Mouse (Mus musculus) thymus, postnatal 0 days (tissue): Measurements from ENCODE around the gene AY074887. TPM values are rescaled to one million over a fixed set of nuclear protein-coding genes. Genes with fewer than 3 reads are reported as not detected.
"Not testable (repeated sequence)": the region's sequence is repeated elsewhere in the genome, so short reads cannot be mapped to it uniquely, and the experiment has no call there.

ENCODE experiments used
- DNase-seq: peaks from one replicate; pipeline ENCODE4 v3.0.0-alpha.2; 2015; ENCODE audit warnings: low spot score
- polyA plus RNA-seq: library from polyadenylated mRNA; unstranded; fragments of >200 nt; fragmentation: Nextera tagmentation; extraction: Ambion mirVana; gene quantifications from 2 replicates; pipeline ENCODE4 v1.2.1, GENCODE M21; 2015

Gene AY074887
- 0.57 and 1.1 TPM in 2 replicates for polyA plus RNA-seq

DNA sequence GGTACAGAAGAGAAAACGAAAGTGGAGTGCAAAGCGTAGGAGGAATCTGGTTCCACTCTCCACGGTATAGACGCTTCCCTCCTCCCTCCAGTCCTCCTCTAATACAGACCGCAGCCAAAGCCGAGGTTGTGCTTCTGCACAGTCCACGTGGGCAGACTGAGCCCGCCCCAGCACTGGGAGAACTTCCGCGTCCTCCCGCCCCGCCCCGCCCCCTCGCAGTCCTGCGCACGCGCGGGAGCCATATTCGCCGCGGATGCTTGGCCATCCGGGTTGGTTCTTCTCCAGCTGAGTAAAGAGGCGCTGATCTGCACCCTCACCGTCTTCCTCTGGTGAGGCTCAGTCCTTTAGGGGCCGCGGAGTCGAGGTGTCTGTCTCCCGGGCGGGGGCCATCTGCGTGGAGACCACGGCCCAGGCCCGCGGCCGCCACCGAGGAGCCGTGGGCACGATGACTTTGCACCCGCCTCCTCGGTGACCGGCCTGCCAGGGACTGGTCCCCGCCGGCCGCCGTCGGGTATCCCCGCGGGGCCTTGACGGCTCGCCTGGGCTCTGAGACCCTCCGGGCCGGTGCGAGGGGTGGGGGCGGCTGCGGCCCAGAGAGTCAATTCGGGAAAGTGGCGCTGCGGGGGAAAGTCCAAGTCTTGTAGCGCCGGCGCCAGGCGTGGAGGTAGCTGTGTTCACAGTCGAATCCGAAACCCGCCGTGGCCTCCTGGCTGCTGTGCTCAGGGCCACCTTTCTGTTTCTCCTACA lies at the start of gene AY074887, which contains the start of gene Psma4:
Gene AY074887, minus strand, starts transcription at position 424 of the 747 bp plus-strand sequence.
Gene Psma4, plus strand, starts transcription at position 216 of the 747 bp plus-strand sequence.
- peak; percentile 93 for DNase-seq

- DNase-seq = no peak
These were observed 44.8 kb upstream of the AY074887 start for GRCm38 (mm10) chr9:54995645-54996044.

DNA sequence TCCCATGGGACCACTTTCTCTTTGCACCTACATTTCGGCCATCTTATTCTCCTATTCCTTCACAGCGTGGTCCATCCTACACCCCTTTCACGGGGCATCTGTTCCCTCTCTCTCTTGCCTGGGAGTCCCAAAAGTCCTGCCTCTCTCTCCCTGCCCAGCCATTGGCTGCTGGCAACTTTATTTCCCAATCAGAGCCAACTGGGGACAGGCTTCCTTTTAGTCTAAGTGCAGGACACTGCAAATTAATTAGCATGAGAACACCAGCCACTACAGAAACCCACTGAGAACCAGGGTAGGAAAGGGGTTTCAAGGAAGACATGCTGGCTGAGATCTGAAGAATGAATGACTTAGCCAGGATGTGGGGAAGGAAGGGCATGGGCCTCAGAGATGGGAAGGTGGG lies 43.6 kb upstream of the AY074887 start:
- no peak for DNase-seq

DNA sequence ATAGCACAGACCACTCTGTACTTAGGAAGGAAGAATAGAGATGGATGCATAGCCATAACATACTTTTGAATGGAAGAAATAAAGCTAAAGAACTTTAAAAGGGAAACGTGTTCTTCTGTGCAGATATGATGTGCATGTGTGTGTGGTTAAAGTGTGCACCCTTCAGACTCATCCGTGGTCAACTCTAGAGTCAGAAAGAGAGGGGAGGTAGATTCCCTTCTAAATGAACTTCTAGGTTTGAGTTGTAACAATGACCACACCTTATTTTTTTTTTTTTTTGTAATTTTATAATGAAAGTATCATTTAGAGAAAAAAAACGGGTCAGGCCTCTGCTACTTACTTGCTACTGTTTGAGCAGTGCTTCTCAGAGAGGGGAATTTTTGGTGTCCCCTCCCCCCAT lies 39.6 kb upstream of the AY074887 start:
- DNase-seq = no peak

DNA sequence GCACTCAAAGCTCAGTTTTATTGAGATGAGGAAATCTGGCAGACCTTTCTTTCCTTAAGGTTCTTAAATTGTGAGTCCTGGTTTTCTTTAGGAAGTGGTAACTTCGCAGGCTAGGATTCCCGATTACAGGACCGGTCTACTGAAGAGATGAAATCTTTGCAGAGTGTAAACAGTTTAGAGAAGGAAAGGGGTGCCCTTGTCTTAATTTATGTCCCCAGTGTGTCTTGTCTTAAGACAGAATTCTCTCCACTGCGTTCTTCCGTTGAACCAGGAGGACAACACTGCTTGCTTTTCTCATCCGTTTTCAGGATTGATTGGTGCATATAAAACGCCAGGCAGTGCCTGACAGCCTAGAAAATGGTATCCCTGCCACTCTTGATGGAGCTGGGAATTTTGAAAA lies 31.6 kb upstream of the AY074887 start:
- DNase-seq = no peak

DNA sequence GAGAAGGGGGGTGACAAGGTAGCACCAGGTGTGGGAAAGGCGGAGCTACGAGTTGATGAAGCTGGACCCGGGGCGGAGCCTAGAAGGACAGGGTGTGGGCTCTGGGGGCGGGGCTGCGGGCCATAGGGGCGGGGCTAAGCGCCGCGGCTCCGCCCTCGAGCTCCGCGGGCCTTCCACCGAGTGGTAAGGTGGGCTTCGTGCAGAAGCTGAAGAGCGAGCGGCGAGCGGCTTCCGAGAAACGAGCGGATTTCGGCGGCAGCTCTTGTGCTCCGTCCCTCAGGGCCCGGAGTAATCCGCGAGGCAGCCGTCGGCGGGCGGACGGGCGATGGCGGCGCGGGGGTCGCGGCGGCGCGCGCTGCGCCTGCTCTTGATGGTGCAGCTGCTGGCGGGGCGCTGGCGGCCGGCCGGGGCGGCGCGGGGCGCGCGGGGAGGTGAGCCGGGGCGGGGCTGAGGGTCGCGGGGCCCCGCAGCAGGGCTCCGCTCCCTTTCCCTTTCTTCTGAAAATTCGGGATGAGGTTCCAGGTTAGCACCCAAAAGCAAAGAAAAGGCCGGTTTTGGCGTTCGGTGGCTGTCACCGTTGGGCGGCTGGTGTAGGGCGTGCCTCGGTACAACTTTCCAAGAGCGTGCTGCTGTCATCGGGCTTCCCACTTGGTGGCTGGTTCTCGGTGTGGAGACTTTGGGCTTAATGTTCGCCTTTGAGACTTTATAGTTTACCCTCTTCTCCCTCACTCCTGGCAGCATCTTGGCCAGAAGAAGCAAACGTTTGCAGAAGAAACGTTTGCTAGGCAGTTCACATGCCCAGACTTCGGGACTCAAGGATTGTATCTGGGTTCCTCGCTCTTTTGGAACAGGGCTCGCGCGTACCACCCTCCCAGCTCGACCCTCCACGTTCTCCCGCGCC lies 30.7 kb upstream of the AY074887 start:
- DNase-seq = peak; percentile 50

DNA sequence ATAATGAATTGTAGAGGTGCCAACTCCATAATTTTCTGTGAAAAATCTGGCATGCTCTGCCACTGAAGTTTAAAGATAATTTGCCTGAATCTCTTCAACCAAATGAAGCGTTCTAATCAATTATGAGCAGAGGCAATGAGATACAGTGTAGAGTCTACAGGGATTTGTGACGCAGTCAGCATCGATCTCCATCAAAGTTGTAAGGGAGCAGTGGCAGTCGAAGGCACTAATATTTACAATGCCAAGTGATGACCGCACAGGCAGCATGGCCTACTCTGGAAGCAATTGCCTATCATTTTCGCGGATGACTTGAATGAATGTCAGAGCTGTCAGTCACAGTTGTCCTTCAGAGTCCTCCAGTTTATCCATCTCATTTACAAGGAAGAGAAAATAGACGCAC lies 29.9 kb upstream of the AY074887 start, which contains the start of gene Chrna5:
Gene Chrna5, plus strand, starts transcription at position 207 of the 400 bp plus-strand sequence.
- DNase-seq = no peak

DNA sequence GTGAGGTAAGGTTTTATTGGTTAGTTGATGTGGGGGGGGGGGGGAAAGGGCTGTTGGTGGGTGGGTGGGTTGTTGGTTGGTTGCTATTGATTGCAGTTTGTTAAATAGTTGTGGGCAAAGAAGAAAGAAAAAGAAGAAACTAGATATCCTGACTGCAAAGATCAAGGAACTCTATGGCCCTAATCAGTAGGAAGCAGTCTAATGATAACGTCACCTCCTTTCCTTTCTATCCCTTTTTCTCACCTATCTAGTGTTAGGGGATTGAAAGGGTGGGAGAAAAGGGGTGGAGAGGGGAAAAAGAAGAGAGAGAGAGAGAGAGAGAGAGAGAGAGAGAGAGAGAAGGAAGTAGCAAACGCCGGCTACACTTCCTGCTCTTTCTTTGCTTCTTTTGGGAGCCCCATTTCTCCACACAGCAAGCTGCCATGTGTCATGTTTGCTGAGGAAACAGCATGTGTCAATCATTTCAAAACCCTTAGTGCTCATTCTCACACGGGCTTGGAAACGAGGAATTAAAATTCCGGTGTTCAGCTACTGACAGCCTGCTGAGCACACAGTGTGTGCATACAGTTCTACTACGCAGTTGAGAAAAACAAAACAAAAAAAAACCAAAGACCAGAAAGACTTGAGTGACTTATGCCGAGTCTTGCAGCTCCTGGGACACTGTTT lies 19.3 kb upstream of the AY074887 start:
- no peak for DNase-seq

DNA sequence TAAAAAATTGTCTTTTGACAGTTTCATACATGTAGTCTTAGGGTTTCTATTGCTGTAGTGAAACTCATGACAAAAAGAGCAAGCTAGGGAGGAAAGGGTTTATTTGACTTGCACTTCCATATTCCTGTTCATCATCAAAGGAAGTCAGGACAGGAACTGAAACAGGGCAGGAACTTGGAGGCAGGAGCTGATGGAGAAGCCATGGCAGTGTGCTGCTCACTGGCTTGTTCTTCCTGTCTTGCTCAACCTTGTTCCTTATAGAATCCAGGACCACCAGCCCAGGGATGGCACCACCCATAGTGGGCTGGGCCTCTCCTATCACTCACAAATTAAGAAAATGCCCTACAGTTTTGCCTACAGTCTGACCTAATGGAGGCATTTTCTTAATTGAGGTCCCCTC lies 12.9 kb upstream of the AY074887 start:
- no peak for DNase-seq

- no peak for DNase-seq
These were observed 10.3 kb upstream of the AY074887 start for GRCm38 (mm10) chr9:54961059-54961458.

DNA sequence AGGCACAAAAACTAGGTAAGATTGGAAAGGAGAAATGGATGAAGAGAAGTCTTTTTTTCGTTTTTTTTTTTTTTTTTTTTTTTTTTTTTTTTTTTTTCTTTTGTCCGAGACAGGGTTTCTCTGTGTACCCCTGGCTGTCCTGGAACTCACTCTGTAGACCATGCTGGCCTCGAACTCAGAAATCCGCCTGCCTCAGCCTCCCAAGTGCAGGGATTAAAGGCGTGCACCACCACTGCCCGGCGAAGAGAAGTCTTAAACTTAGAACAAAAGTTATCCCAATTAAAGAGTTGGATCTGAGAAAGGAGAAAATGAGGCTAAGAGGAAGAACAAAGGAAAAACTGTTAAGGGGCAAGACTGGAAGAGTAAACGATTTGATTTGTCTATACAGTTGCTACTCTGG lies 636 bp downstream of the AY074887 start:
- not testable (repeated sequence) for DNase-seq

GRCm38 (mm10) chr9:54949465-54949864 lies 1.3 kb downstream of the AY074887 start:
- no peak for DNase-seq

- peak; percentile 20 for DNase-seq
These were observed 4.5 kb downstream of the AY074887 start for GRCm38 (mm10) chr9:54946256-54946655.

- DNase-seq = no peak
These were observed 6.3 kb downstream of the AY074887 start for GRCm38 (mm10) chr9:54944467-54944866.

GRCm38 (mm10) chr9:54942071-54942470 lies 8.7 kb downstream of the AY074887 start:
- no peak for DNase-seq

- no peak for DNase-seq
These were observed 18.4 kb downstream of the AY074887 start for GRCm38 (mm10) chr9:54932379-54932778.

GRCm38 (mm10) chr9:54931765-54932164 lies 19.0 kb downstream of the AY074887 start:
- DNase-seq = no peak

- DNase-seq = no peak
These were observed 20.1 kb downstream of the AY074887 start for GRCm38 (mm10) chr9:54930741-54931140.

DNA sequence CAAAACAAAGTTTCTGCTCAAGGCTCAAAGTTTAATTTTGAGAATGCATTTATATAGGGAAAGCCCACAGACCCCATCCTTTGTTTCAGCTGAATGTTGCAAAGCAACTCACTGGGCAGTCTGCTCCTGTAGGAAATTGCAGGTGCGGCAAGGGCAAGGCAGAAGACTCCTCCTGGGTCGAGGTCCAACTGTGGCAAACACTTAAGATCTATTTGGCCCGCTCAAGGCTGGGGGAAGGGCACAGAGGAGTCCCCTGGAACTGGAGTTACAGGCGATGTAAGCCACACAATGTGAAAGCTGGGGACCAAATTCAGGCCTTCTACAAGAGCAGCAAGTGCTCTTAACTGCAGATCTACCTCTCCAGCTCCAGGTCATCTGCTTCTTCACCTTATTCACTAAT lies 30.9 kb downstream of the AY074887 start:
- no peak for DNase-seq

DNA sequence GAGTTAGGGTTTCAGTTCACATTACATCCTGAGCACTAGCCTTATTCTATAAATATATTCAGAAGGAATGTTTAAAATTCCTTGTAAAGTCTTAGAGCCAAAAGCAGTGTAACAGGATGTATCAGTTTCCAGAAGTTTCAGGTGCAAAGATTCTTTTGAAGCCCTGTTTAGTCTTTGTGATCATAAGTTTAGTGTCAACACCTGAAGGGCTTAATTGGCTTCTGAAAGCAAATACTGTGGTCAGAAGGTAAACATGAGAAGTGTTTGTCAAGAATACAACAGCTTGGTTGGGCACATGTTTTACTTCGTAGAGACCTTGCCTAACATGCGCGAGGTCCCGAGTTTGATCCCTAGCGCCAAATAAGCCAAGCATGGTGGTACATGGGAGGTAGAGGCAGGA lies 32.0 kb downstream of the AY074887 start:
- no peak for DNase-seq

- DNase-seq = no peak
These were observed 32.6 kb downstream of the AY074887 start for GRCm38 (mm10) chr9:54918191-54918590.
